Mouse (Mus musculus) G1E (cell line): ENCODE data around the gene Fam184b. TPM values are rescaled to one million over a fixed set of nuclear protein-coding genes. Genes with fewer than 3 reads are reported as not detected.

Source experiments
- ATAC-seq: 2 replicates; pipeline ENCODE4 v1.8.0; 2016; ENCODE audit warnings: mild to moderate bottlenecking; ENCODE audit not compliant: insufficient number of reproducible peaks, poor library complexity, low FRiP score, severe bottlenecking; ENCODE audit errors: extremely low read depth
- DNase-seq: peaks from one replicate; pipeline ENCODE4 v3.0.0; 2012; ENCODE audit warnings: low spot score
- H3K27me3 ChIP-seq: 2 replicates; pipeline ENCODE4 v1.6.1; 2012; ENCODE audit warnings: mild to moderate bottlenecking, low read length, inconsistent platforms; ENCODE audit not compliant: insufficient read depth
- H3K36me3 ChIP-seq: replicated peaks from 2 replicates; pipeline ENCODE3; 2012; ENCODE audit warnings: mild to moderate bottlenecking, inconsistent platforms
- H3K4me1 ChIP-seq: 2 replicates; pipeline ENCODE4 v1.6.1; 2012; ENCODE audit warnings: low read depth, low read length, inconsistent platforms, mixed read lengths; ENCODE audit not compliant: insufficient read depth
- H3K4me3 ChIP-seq: 2 replicates; pipeline ENCODE4 v1.5.1; 2012; ENCODE audit warnings: low read depth, mild to moderate bottlenecking, inconsistent platforms, low read length, moderate library complexity, mixed read lengths
- H3K9me3 ChIP-seq: replicated peaks from 2 replicates; pipeline ENCODE4 v1.6.1; 2012; ENCODE audit warnings: inconsistent platforms
- CTCF ChIP-seq: IDR thresholded peaks from 2 replicates; pipeline ENCODE4 v1.5.1; 2012; ENCODE audit warnings: low read depth, low read length, inconsistent platforms, mixed read lengths
- GATA1 ChIP-seq: IDR thresholded peaks from 2 replicates; pipeline ENCODE4 v1.6.1; 2012; ENCODE audit warnings: borderline replicate concordance, low read length, inconsistent platforms, mixed read lengths
- GATA2 ChIP-seq: IDR thresholded peaks from 2 replicates; pipeline ENCODE4 v1.6.1; 2012; ENCODE audit warnings: low read depth, low read length, inconsistent platforms, borderline replicate concordance
- POLR2AphosphoS5 ChIP-seq: IDR thresholded peaks from 2 replicates; pipeline ENCODE4 v1.6.1; 2012; ENCODE audit warnings: low read depth, low read length, inconsistent platforms; ENCODE audit not compliant: insufficient replicate concordance
- TAL1 ChIP-seq: conservative IDR thresholded peaks from 2 replicates; pipeline ENCODE4 v1.6.1; 2012; ENCODE audit warnings: low read depth, low read length, inconsistent platforms, mixed read lengths
- polyA plus RNA-seq: library from polyadenylated mRNA; stranded (reverse); fragments of >175 nt; gene quantifications from 2 replicates; pipeline ENCODE4 v1.2.3, GENCODE M21; 2012
- total RNA-seq, 2 experiments: library from RNA; stranded (forward) in 1 of 2; stranded (reverse) in 1 of 2; fragments of 200-1000 nt in 1 of 2; fragments of >200 nt in 1 of 2; fragmentation: Nextera tagmentation in 1 of 2; gene quantifications; 2 replicates each; pipeline ENCODE4 v1.2.3; 2014 to 2017

Fam184b gene
- total and polyA plus RNA-seq, 3 experiments = 0.05 TPM; not detected in 2

GRCm38 (mm10) chr5:45526338-45526737, 113.1 kb downstream of the Fam184b start:
- DNase-seq (no peak), ATAC-seq (no peak)
- Histone ChIP-seq H3K9me3 (no peaks in the 10 kb centered on the region), H3K27me3 (no peaks in the 10 kb centered on the region), H3K36me3 (peaks cover 80% of the 10 kb centered on the region), H3K4me3 (no peak overlapping the region), H3K4me1 (peaks cover 11% of the 10 kb centered on the region)
- TF ChIP-seq CTCF (no peak), TAL1 (no peak), GATA2 (no peak), GATA1 (no peak), POLR2AphosphoS5 (no peak)

- no peak for DNase-seq
- Histone ChIP-seq H3K9me3 (no peaks in the 10 kb centered on the region), H3K4me3 (no peak overlapping the region), H3K4me1 (peaks cover 14% of the 10 kb centered on the region), H3K27me3 (no peaks in the 10 kb centered on the region), H3K36me3 (peaks cover 80% of the 10 kb centered on the region)
- no peak for ATAC-seq
- TF ChIP-seq POLR2AphosphoS5 = no peak
- TF ChIP-seq TAL1 = no peak
- no peak for TF ChIP-seq GATA1
- no peak for TF ChIP-seq CTCF
- TF ChIP-seq GATA2 = no peak
Measured at GRCm38 (mm10) chr5:45525101-45525500, 114.3 kb downstream of the Fam184b start.

GRCm38 (mm10) chr5:45521601-45522000, 117.8 kb downstream of the Fam184b start:
- no peak for DNase-seq
- ATAC-seq = no peak
- TF ChIP-seq POLR2AphosphoS5 (no peak), CTCF (no peak)
- Histone ChIP-seq H3K27me3 (no peaks in the 10 kb centered on the region), H3K4me1 (peaks cover 22% of the 10 kb centered on the region), H3K4me3 (peak overlapping the region; percentile 95; the same call in 1 of the 2 replicates), H3K9me3 (no peaks in the 10 kb centered on the region), H3K36me3 (peaks cover 47% of the 10 kb centered on the region)

- Histone ChIP-seq H3K4me1 (peaks cover 22% of the 10 kb centered on the region), H3K27me3 (no peaks in the 10 kb centered on the region), H3K4me3 (peak overlapping the region; percentile 95), H3K36me3 (peaks cover 39% of the 10 kb centered on the region), H3K9me3 (no peaks in the 10 kb centered on the region)
- TF ChIP-seq TAL1 = no peak
- DNase-seq (peak; percentile 15), ATAC-seq (no peak)
Measured at GRCm38 (mm10) chr5:45520809-45521110, 118.7 kb downstream of the Fam184b start.

GRCm38 (mm10) chr5:45519960-45520808, 119.2 kb downstream of the Fam184b start, which contains the start of gene Med28:
Med28 (plus strand) TSS chr5:45520229.
- ATAC-seq (peak; percentile 75), DNase-seq (peak; percentile 93)

GRCm38 (mm10) chr5:45515151-45515743, 124.2 kb downstream of the Fam184b start:
- DNase-seq = no peak
- no peaks in the 10 kb centered on the region for H3K9me3 ChIP-seq
- no peak overlapping the region for H3K4me3 ChIP-seq
- H3K36me3 ChIP-seq = peaks cover 37% of the 10 kb centered on the region
- H3K4me1 ChIP-seq = peaks cover 8% of the 10 kb centered on the region
- no peaks in the 10 kb centered on the region for H3K27me3 ChIP-seq
- TF ChIP-seq POLR2AphosphoS5 (no peak), GATA2 (no peak), CTCF (no peak), TAL1 (no peak), GATA1 (no peak)
- no peak for ATAC-seq

More at GRCm38 (mm10) chr5:45519960-45520808, 119.2 kb downstream of the Fam184b start, which contains the start of gene Med28:
- peaks cover 36% of the 10 kb centered on the region for H3K36me3 ChIP-seq
- peaks cover 22% of the 10 kb centered on the region for H3K4me1 ChIP-seq
- H3K4me3 ChIP-seq = peak within 1 kb of the TSS; percentile 95
- TF ChIP-seq GATA1 (no peak), TAL1 (no peak), GATA2 (no peak), POLR2AphosphoS5 (no peak), CTCF (no peak)
- H3K9me3 ChIP-seq = no peaks in the 10 kb centered on the region
- no peaks in the 10 kb centered on the region for H3K27me3 ChIP-seq
